Mouse (Mus musculus) large intestine, adult 2 months (tissue): ENCODE results near the gene Gm973. TPM values are rescaled to one million over a fixed set of nuclear protein-coding genes. Genes with fewer than 3 reads are reported as not detected.

Experiments
- DNase-seq: peaks from one replicate; pipeline ENCODE4 v3.0.0-alpha.2; 2012; ENCODE audit warnings: low read depth, low spot score
- WGBS: fragments of 180-500 bp; shearing (Covaris S2); methylation state at CpG from one replicate; pipeline ENCODE4 v1.1.7; 2018; 5-methylcytosine and 5-hydroxymethylcytosine counted together
- polyA plus RNA-seq: library from polyadenylated mRNA; depleted of rRNA; stranded (reverse); fragments of >200 nt; gene quantifications from 2 replicates; pipeline ENCODE4 v1.2.3, GENCODE M21; 2012

Gene Gm973
- polyA plus RNA-seq, 1 experiment, result 0.11 TPM

- WGBS, result 61% methylated on average over 21 of the region's 21 CpGs
Observed at GRCm38 (mm10) chr1:59574262-59575187, 58.5 kb downstream of the Gm973 start.

GRCm38 (mm10) chr1:59578770-59579169 is 62.7 kb downstream of the Gm973 start:
- DNase-seq, result no peak
- 77% methylated on average over 4 of the region's 4 CpGs for WGBS

More at GRCm38 (mm10) chr1:59574262-59575187, 58.5 kb downstream of the Gm973 start:
- no peak for DNase-seq

- DNase-seq, result no peak
- 62% methylated on average over 5 of the region's 5 CpGs for WGBS
Observed at GRCm38 (mm10) chr1:59579327-59579726, 63.3 kb downstream of the Gm973 start.

- 31% methylated on average over 8 of the region's 8 CpGs for WGBS
- no peak for DNase-seq
Observed at GRCm38 (mm10) chr1:59580131-59580751, 64.2 kb downstream of the Gm973 start.

GRCm38 (mm10) chr1:59580880-59581279 is 64.8 kb downstream of the Gm973 start:
- DNase-seq, result no peak
- 80% methylated on average over 3 of the region's 3 CpGs for WGBS

- 27% methylated on average over 18 of the region's 18 CpGs for whole genome bisulfite sequencing
- DNase-seq, result no peak
Observed at GRCm38 (mm10) chr1:59584656-59585410, 68.8 kb downstream of the Gm973 start.

- 79% methylated on average over 1 of the region's 1 CpGs for WGBS
- DNase-seq, result no peak
Observed at GRCm38 (mm10) chr1:59589271-59589670, 73.2 kb downstream of the Gm973 start.

- 46% methylated on average over 10 of the region's 10 CpGs for WGBS
- DNase-seq, result no peak
Observed at GRCm38 (mm10) chr1:59592359-59592758, 76.3 kb downstream of the Gm973 start.

GRCm38 (mm10) chr1:59592876-59593275 is 76.8 kb downstream of the Gm973 start:
- whole genome bisulfite sequencing, result 38% methylated on average over 12 of the region's 12 CpGs
- DNase-seq, result no peak

GRCm38 (mm10) chr1:59593622-59594035 is 77.6 kb downstream of the Gm973 start:
- 85% methylated on average over 2 of the region's 2 CpGs for WGBS
- DNase-seq, result no peak

- 74% methylated on average over 11 of the region's 11 CpGs for WGBS
- no peak for DNase-seq
Observed at GRCm38 (mm10) chr1:59594586-59595266, 78.7 kb downstream of the Gm973 start.

- DNase-seq, result no peak
- 81% methylated on average over 9 of the region's 9 CpGs for WGBS
Observed at GRCm38 (mm10) chr1:59595609-59596008, 79.5 kb downstream of the Gm973 start.

GRCm38 (mm10) chr1:59602531-59603416 is 86.7 kb downstream of the Gm973 start:
- WGBS, result 35% methylated on average over 11 of the region's 11 CpGs
- no peak for DNase-seq

GRCm38 (mm10) chr1:59603417-59603712 is 87.3 kb downstream of the Gm973 start:
- WGBS, result 92% methylated on average over 2 of the region's 2 CpGs
- no peak for DNase-seq

GRCm38 (mm10) chr1:59603893-59604292 is 87.8 kb downstream of the Gm973 start:
- WGBS, result 64% methylated on average over 11 of the region's 11 CpGs
- no peak for DNase-seq

- WGBS, result 89% methylated on average over 13 of the region's 13 CpGs
- DNase-seq, result no peak
Observed at GRCm38 (mm10) chr1:59606479-59606878, 90.4 kb downstream of the Gm973 start.

GRCm38 (mm10) chr1:59607071-59607470 is 91.0 kb downstream of the Gm973 start:
- WGBS, result 72% methylated on average over 7 of the region's 7 CpGs

GRCm38 (mm10) chr1:59608125-59608762 is 92.2 kb downstream of the Gm973 start:
- no peak for DNase-seq
- WGBS, result 86% methylated on average over 7 of the region's 7 CpGs

More at GRCm38 (mm10) chr1:59607071-59607470, 91.0 kb downstream of the Gm973 start:
- no peak for DNase-seq
